Mouse (Mus musculus): ENCODE data around the gene Ptov1.
A peak's percentile ranks its signal among the peaks of the same experiment; 100 is the strongest.

Ptov1 gene

GRCm38 (mm10) chr7:44859896-44860295 is 9.7 kb downstream of the Ptov1 start:
- DNase-seq (ENCODE audit: low read depth), result no peak

DNA sequence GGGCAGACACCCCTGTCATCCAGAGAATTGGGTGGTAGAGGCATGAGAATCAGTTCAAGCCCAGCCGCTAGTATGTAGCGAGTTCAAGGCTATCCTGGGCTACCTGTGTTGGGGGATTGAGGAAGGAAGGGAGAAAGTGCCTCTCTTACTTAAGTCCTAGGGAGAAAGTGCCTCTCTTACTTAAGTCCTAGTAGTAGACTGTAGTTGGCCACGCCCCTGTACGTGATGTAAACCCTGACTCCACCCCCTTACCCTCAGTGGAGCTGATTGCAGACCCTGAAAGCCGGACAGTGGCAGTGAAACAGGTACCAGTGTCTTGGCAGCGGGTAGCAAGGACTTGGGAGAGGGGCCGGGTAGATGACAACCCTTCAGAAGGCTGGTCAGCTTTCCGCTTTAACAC is 11.7 kb downstream of the Ptov1 start:
- peak; percentile 78 for DNase-seq (ENCODE audit: low read depth)

DNA sequence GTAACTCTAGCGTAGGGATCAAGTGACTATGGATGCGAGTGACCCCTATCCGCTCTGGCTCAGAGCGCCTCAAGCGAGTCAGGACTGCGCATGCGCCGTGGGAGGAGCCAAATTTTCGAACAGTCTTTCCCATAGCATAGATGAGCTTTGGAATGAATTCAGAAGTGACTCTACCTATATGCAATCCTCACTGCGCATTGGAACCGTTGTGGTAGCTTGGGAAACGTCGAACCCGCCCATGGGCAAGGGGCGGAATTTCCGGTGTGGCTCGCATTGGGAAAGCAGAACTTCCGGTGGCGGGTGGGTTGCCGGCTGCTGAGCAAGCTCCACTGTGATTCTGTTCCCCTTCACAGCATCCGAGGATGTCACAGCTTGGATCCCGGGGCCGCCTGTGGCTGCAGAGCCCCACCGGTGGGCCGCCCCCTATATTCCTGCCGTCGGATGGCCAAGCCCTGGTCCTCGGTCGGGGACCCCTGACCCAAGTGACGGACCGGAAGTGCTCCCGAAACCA is 12.5 kb downstream of the Ptov1 start, which contains the start of gene Pnkp:
Gene Pnkp, plus strand, starts transcription at position 98 of the 511 bp plus-strand sequence.
- DNase-seq (ENCODE audit: low read depth), result peak; percentile 96

- no peak for DNase-seq (ENCODE audit: low read depth)
Observed at GRCm38 (mm10) chr7:44856265-44856916, 13.2 kb downstream of the Ptov1 start.

GRCm38 (mm10) chr7:44855036-44855435 is 14.6 kb downstream of the Ptov1 start:
- DNase-seq (ENCODE audit: low read depth), result no peak

- DNase-seq (ENCODE audit: low read depth), result no peak
Observed at GRCm38 (mm10) chr7:44854356-44855031, 15.1 kb downstream of the Ptov1 start.

DNA sequence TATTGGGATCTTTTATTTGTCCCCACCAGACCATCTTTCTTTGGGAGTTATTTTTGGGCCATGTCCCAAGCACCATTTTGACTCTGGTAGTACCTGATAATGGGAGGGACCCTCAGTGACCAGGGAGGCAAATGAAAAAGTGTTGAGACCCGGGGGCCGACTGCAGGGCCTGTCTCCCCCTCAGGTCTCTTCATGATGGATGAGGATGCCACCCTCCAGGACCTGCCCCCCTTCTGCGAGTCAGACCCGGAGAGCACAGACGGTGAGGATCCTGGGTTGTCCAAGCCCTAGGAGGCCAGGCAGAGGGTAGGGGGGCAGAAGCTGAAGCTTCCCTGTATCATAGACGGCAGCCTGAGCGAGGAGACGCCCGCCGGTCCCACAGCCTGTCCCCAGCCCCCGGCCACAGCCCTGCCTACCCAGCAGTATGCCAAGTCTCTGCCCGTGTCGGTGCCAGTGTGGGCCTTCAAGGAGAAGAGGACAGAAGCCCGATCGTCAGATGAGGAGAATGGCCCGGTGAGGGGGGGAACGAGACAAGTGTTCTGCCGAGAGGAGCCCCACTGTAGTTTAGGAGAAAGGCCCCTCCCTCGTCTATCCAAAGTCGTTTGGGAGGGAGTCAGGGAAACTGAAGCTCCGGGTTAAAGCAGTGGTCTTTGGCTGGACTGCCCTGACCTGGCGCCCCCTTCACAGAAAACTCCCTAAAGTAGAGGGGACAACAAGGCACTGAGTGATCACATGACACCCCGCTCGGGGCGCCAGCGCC is 15.8 kb downstream of the Ptov1 start:
- DNase-seq (ENCODE audit: low read depth), result no peak

GRCm38 (mm10) chr7:44853065-44853464 is 16.5 kb downstream of the Ptov1 start:
- no peak for DNase-seq (ENCODE audit: low read depth)

DNA sequence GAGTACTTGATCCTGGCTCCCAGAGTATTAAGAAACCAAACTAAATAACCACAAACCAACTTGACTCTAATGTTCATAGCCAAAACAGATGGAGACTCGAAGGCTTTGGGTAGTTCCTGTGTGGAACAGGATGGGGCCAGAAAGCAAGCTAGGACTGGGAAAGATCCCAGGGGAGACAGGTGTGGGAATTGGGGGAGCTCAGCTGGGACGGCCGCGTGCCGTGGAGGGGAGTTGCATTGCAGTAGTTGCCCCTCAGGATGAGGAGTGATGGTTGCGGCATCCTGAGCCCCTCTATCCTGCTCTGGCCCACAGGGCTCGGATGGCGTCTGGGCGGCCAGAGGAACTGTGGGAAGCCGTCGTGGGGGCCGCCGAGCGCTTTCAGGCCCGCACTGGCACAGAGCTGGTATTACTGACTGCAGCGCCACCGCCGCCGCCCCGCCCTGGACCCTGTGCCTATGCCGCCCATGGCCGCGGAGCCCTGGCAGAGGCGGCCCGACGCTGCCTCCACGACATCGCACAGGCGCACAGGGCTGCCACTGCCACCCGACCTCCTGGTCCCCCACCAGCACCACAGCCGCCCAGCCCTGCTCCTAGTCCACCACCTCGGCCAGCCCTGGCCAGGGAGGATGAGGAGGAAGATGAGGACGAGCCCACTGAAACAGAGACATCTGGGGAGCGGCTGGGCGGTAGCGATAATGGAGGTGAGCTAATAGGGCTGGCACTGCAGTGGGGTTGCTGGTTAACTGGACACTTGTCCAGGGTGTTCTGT is 17.1 kb downstream of the Ptov1 start:
- DNase-seq (ENCODE audit: low read depth), result no peak

GRCm38 (mm10) chr7:44851625-44852234 is 17.9 kb downstream of the Ptov1 start:
- DNase-seq (ENCODE audit: low read depth), result no peak

GRCm38 (mm10) chr7:44850789-44851624 is 18.6 kb downstream of the Ptov1 start:
- DNase-seq (ENCODE audit: low read depth), result peak; percentile 78

DNA sequence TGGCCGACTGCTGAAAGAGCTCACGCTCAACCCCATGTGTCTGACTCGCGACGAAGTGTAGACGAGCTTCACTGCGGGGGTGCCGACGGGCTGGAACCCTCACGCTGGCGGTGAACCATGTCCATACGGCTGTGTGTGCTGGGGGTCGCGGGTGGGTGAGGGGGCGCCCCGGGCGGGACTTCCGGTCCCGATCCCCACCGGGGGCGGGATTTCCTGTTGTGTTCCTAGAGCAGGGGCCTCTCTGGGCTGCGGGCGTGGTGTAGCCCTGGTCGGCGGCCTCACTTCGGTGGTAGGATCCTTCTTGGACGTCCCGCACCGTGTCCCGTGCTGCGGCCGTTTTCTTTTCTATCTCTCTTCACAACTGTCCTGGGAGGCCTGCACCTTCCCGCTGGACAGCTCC is 19.4 kb downstream of the Ptov1 start:
- DNase-seq (ENCODE audit: low read depth), result peak; percentile 88

DNA sequence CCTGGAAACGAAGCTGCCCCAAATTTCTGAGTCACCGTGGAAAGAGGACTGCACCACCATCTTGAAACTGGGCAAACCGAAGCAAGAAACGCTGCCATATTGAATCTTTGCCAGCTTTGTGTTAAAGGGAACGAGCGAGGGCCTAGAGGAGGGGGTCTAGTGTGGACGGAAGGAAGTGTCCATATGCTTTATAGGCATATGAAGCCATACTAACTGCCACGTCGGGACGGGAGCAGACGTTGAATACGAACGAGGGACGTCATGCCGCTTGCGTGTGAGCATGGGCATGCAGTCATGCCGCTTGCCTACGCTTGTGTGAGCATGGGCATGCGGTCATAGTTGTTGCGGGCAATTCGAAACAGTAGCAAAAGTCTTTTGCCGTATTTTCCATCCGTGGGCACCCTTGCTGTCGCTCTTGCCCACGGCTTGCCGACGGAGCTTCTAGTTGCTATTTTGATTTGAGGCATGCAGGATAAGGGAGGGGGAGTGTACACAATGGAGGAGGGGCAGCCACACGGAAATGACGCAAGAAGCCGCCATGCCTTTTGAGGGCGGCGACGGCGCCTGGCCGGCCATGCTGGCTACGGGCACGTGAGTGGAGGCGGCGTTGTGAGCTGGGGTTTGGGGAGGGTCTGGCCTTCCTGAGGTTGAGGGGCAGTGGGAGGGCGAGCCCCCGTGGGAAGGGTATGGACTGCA is 20.0 kb downstream of the Ptov1 start:
- peak; percentile 95 for DNase-seq (ENCODE audit: low read depth)

- peak; percentile 100 for DNase-seq (ENCODE audit: low read depth)
Observed at GRCm38 (mm10) chr7:44848561-44849415, 20.8 kb downstream of the Ptov1 start, which contains the start of the genes Akt1s1 and Tbc1d17. Gene Akt1s1, plus strand, starts transcription at chr7:44848991. Gene Tbc1d17, minus strand, starts transcription at chr7:44849079.

- no peak for DNase-seq (ENCODE audit: low read depth)
Observed at GRCm38 (mm10) chr7:44847772-44848171, 21.8 kb downstream of the Ptov1 start.

GRCm38 (mm10) chr7:44846804-44847203 is 22.8 kb downstream of the Ptov1 start:
- no peak for DNase-seq (ENCODE audit: low read depth)

GRCm38 (mm10) chr7:44845006-44845405 is 24.6 kb downstream of the Ptov1 start:
- DNase-seq (ENCODE audit: low read depth), result no peak

- no peak for DNase-seq (ENCODE audit: low read depth)
Observed at GRCm38 (mm10) chr7:44841825-44842463, 27.6 kb downstream of the Ptov1 start.

Measured in NIH3T3 (cell line).